Mouse (Mus musculus) limb, embryonic 14.5 days (tissue): ENCODE data around the gene Saa2. TPM values are rescaled to one million over a fixed set of nuclear protein-coding genes. Genes with fewer than 3 reads are reported as not detected.
A peak's percentile ranks its signal among the peaks of the same experiment; 100 is the strongest.

ENCODE experiments used
- ATAC-seq: fragments of 200-750 bp; cut with Nextera tagmentation; 2 replicates; pipeline ENCODE4 v1.8.0; 2017; ENCODE audit warnings: low read depth, moderate number of reproducible peaks, moderate TSS enrichment; ENCODE audit not compliant: low FRiP score
- DNase-seq: peaks from one replicate; pipeline ENCODE4 v3.0.0-alpha.2; 2015; ENCODE audit warnings: low spot score
- H3K27ac ChIP-seq: fragments of 300-500 bp; sonication (generic); replicated peaks from 2 replicates; pipeline ENCODE4 v1.5.1; 2014; ENCODE audit warnings: low read depth, mild to moderate bottlenecking, low read length, moderate library complexity, mixed read lengths
- H3K27me3 ChIP-seq: fragments of 300-500 bp; sonication (generic); 2 replicates; pipeline ENCODE4 v1.6.1; 2014; ENCODE audit warnings: low read length, mixed read lengths; ENCODE audit not compliant: control insufficient read depth, insufficient read depth
- H3K36me3 ChIP-seq: fragments of 300-500 bp; sonication (generic); 2 replicates; pipeline ENCODE4 v1.6.1; 2014; ENCODE audit warnings: mild to moderate bottlenecking, low read length, moderate library complexity, mixed read lengths; ENCODE audit not compliant: control insufficient read depth, insufficient read depth
- H3K4me1 ChIP-seq: fragments of 300-500 bp; sonication (generic); 2 replicates; pipeline ENCODE4 v1.6.1; 2014; ENCODE audit warnings: antibody characterized with exemption, low read length, mixed read lengths; ENCODE audit not compliant: control insufficient read depth, insufficient read depth
- H3K4me2 ChIP-seq: fragments of 300-500 bp; sonication (generic); replicated peaks from 2 replicates; pipeline ENCODE4 v1.6.1; 2014; ENCODE audit warnings: low read depth, mild to moderate bottlenecking, low read length, moderate library complexity; ENCODE audit not compliant: severe bottlenecking
- H3K4me3 ChIP-seq: fragments of 300-500 bp; sonication (generic); replicated peaks from 2 replicates; pipeline ENCODE4 v1.5.1; 2014; ENCODE audit warnings: low read length
- H3K9ac ChIP-seq: fragments of 300-500 bp; sonication (generic); 2 replicates; pipeline ENCODE4 v1.6.1; 2014; ENCODE audit warnings: mild to moderate bottlenecking, low read depth, low read length, moderate library complexity; ENCODE audit not compliant: severe bottlenecking
- H3K9me3 ChIP-seq: fragments of 300-500 bp; sonication (generic); 2 replicates; pipeline ENCODE4 v1.6.1; 2016; ENCODE audit warnings: low read length; ENCODE audit not compliant: control insufficient read depth
- POLR2A ChIP-seq: fragments of 200-500 bp; IDR thresholded peaks from 2 replicates; pipeline ENCODE4 v1.8.0; 2012; ENCODE audit warnings: inconsistent platforms, mild to moderate bottlenecking, moderate library complexity, borderline replicate concordance; ENCODE audit not compliant: insufficient read depth, insufficient read length; ENCODE audit errors: extremely low read depth
- WGBS: fragments of 180-500 bp; shearing (Covaris S2); extraction: QIAGEN DNeasy Blood & Tissue Kit; methylation state at CpG from one replicate; pipeline ENCODE4 v1.1.7; 2014; 5-methylcytosine and 5-hydroxymethylcytosine counted together
- polyA plus RNA-seq, 2 experiments: library from polyadenylated mRNA; depleted of rRNA in 1 of 2; stranded (reverse) in 1 of 2; unstranded in 1 of 2; fragments of >200 nt; fragmentation: Nextera tagmentation in 1 of 2; extraction: Ambion mirVana in 1 of 2; gene quantifications; 2 replicates each; pipeline versions ENCODE4 v1.2.1 to v1.2.3; 2012 to 2014

The Saa2 gene
- polyA plus RNA-seq, 2 experiments = 0.47 to 1.1 TPM

GRCm38 (mm10) chr7:46770706-46771105, 19.1 kb downstream of the Saa2 start:
- Histone ChIP-seq H3K4me3 (no peak overlapping the region), H3K27me3 (no peaks in the 10 kb centered on the region), H3K9ac (no peak overlapping the region), H3K4me1 (no peaks in the 10 kb centered on the region), H3K36me3 (peaks cover 81% of the 10 kb centered on the region), H3K4me2 (no peak overlapping the region), H3K9me3 (no peaks in the 10 kb centered on the region), H3K27ac (no peak overlapping the region)
- DNase-seq (peak; percentile 54), ATAC-seq (peak; percentile 47; the same call in 1 of the 2 replicates)
- no peak for TF ChIP-seq POLR2A
- WGBS = 66% methylated on average over 4 of the region's 4 CpGs

GRCm38 (mm10) chr7:46789177-46789849, 37.7 kb downstream of the Saa2 start:
- Histone ChIP-seq H3K4me3 (no peak overlapping the region), H3K4me1 (no peaks in the 10 kb centered on the region), H3K4me2 (no peak overlapping the region), H3K36me3 (peaks cover 51% of the 10 kb centered on the region), H3K27ac (no peak overlapping the region), H3K9ac (no peak overlapping the region), H3K27me3 (no peaks in the 10 kb centered on the region), H3K9me3 (no peaks in the 10 kb centered on the region)
- no peak for TF ChIP-seq POLR2A
- DNase-seq = no peak
- WGBS = 89% methylated on average over 5 of the region's 5 CpGs
- ATAC-seq = no peak

- ATAC-seq = no peak
- peaks cover 14% of the 10 kb centered on the region for H3K36me3 ChIP-seq
- WGBS = 83% methylated on average over 4 of the region's 4 CpGs
- H3K27me3 ChIP-seq = no peaks in the 10 kb centered on the region
- no peaks in the 10 kb centered on the region for H3K9me3 ChIP-seq
- TF ChIP-seq POLR2A = no peak
- no peak for DNase-seq
- H3K4me2 ChIP-seq = no peak overlapping the region
- peaks cover 16% of the 10 kb centered on the region for H3K4me1 ChIP-seq
- no peak overlapping the region for H3K4me3 ChIP-seq
- H3K9ac ChIP-seq = no peak overlapping the region; the same call in 1 of the 2 replicates
- no peak overlapping the region for H3K27ac ChIP-seq
These were observed 42.3 kb downstream of the Saa2 start for GRCm38 (mm10) chr7:46793871-46794270.

- Histone ChIP-seq H3K27ac (peak within 1 kb of the TSS; percentile 90), H3K4me2 (peak within 1 kb of the TSS; percentile 77), H3K36me3 (peaks cover 14% of the 10 kb centered on the region), H3K27me3 (no peaks in the 10 kb centered on the region), H3K9me3 (no peaks in the 10 kb centered on the region), H3K4me3 (peak within 1 kb of the TSS; percentile 94), H3K9ac (peak within 1 kb of the TSS; percentile 93), H3K4me1 (peaks cover 16% of the 10 kb centered on the region)
- DNase-seq (peak; percentile 95), ATAC-seq (peak; percentile 98)
- TF ChIP-seq POLR2A = 0 out of 2 replicates have a peak, but pooled peaks have one; percentile 42
- WGBS = under 1% methylated on average over 62 of the region's 75 CpGs
These were observed 44.0 kb downstream of the Saa2 start, which contains the start of the genes Hps5 and Gtf2h1 for GRCm38 (mm10) chr7:46795287-46796205. TSS of gene Hps5 (minus strand) at chr7:46796064. TSS of gene Gtf2h1 (plus strand) at chr7:46796103.

- ATAC-seq (peak; percentile 32), DNase-seq (no peak)
- H3K4me3 ChIP-seq = peak overlapping the region; percentile 94
- peaks cover 16% of the 10 kb centered on the region for H3K4me1 ChIP-seq
- no peaks in the 10 kb centered on the region for H3K27me3 ChIP-seq
- H3K9me3 ChIP-seq = no peaks in the 10 kb centered on the region
- H3K36me3 ChIP-seq = peaks cover 13% of the 10 kb centered on the region
- peak overlapping the region; percentile 77 for H3K4me2 ChIP-seq
- TF ChIP-seq POLR2A = no peak
- H3K9ac ChIP-seq = peak overlapping the region; percentile 93
- under 1% methylated on average over 28 of the region's 31 CpGs for WGBS
- H3K27ac ChIP-seq = peak overlapping the region; percentile 90; the same call in 1 of the 2 replicates
These were observed 44.7 kb downstream of the Saa2 start for GRCm38 (mm10) chr7:46796206-46796679.
